Mouse (Mus musculus): ENCODE measurements around the gene Atp9a. TPM values are rescaled to one million over a fixed set of nuclear protein-coding genes. Genes with fewer than 3 reads are reported as not detected.

Gene Atp9a
- polyA plus RNA-seq (2012; rRNA removed): 176 and 182 TPM in 2 replicates

DNA sequence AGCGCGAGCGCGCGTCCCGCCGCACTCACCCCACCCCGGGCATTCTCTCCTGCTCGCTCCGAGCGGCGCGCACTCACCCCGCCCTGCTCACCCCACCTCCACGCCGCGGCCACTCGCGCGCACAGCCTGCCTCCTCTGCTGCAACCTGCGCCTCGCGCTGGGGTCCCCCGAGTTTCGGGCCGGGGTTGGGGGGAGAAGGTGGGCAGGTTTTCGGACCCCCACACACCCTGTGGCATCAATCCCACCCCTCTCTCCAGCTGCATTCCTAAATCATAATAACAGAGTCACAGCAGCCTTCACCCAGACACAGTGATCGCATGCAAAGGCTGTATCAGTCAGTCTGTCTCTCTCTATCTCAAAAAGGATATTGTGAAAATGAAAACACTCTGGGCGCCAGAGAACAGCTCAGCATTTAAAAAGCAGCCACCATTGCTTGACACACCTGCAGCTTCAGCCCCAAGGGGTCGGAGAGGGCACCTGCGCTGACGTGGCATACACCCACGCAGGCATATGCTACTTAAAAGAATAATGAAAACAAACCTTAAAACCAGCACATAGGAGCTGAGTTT is at the start of gene Atp9a:
Gene Atp9a, minus strand, starts transcription at position 351 of the 569 bp plus-strand sequence.

DNA sequence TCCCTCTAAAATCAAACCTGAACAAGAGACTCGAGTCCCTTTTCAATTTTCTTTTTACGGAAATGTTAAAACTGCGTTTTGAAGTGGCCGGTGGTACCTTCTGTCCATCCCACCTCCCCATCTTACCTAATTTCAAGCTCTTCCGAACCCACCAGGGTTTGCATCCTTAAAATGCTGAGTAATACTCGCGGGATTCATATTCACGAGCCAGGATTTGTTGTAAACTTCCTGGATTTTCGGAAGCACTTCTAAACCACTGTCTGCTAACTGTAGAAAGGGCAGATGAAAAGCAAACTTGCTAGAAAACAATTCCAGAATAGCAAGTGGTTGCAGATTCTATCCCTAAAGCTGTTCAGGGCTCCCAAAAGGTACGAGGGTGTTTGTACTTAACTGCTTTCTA is 25.4 kb upstream of the Atp9a start, which contains the start of gene Sall4:
Gene Sall4, minus strand, starts transcription at position 362 of the 400 bp plus-strand sequence.

DNA sequence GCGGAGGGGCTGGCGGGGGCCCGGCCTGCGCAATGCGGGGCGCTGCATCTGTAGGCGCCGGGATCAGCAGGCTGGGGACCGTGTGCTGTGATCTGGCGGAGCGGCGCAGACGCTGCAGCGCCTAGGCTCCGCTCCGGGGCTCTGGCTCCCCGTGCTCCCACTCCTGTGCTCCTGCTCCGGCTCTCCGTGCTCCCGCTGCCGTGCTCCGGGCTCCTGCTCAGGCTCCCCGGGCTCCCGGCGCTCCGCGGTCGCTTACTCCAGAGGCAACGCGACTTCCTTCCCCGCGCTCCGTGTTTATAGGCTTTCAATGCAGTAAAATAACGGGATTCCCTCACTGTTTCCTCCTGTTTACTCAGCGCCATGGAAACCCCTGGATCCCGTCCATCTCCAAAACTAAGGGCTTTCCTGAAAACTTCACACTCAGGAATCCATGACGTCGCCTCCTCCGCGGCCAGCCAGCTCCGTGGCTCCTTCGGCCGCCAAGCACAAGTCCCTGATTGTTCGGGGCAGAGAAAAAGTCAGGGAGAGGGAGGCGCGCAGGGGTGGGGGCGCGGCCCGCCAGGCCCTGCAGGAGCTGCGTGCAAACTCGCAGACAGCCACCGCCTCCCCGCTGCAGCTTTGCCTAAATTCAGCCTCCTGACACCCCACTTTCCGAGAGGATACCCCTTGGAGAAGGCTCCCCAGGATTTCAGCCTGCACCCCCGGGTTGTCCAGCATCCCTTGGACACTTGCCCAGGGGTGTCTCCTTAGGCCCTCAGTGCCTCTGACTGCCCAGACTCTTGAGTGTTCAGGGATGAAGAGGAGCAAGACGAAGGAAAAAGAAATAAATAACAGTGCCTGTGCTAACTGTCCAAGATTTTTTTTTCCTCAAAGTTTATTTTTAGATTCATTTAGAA is 140.5 kb downstream of the Atp9a start, which contains the start of gene Nfatc2:
Gene Nfatc2, minus strand, starts transcription at position 167 of the 896 bp plus-strand sequence.

Other genes starting within 250 kb of the Atp9a start
- 2.7 and 3.7 TPM in 2 replicates for gene Nfatc2, start 140.8 kb downstream of the Atp9a start, polyA plus RNA-seq (2012; rRNA removed)
- gene Sall4, start 25.5 kb upstream of the Atp9a start, polyA plus RNA-seq (2012; rRNA removed): 1.3 and 1.4 TPM in 2 replicates
- gene Zfp64, start 213.2 kb upstream of the Atp9a start, polyA plus RNA-seq (2012; rRNA removed): 29.4 and 32.6 TPM in 2 replicates

Measured in central nervous system, embryonic 14 days (tissue).